Mouse (Mus musculus) stomach, postnatal 0 days (tissue): ENCODE results near the gene Cuta.

Experiments used
- CTCF ChIP-seq: IDR thresholded peaks from 2 replicates; pipeline ENCODE4 v1.5.1; 2016; ENCODE audit warnings: antibody characterized with exemption, low read depth, mild to moderate bottlenecking, moderate library complexity
- EP300 ChIP-seq: optimal IDR thresholded peaks from 2 replicates; pipeline ENCODE3; 2016; ENCODE audit warnings: antibody characterized with exemption

GRCm38 (mm10) chr17:26938731-26939130 is 638 bp downstream of the Cuta start:
- TF ChIP-seq CTCF (no peak), EP300 (no peak)
